Mouse (Mus musculus) stomach, postnatal 0 days (tissue): ENCODE results near the gene Lrrc57.

Experiments used
- CTCF ChIP-seq: IDR thresholded peaks from 2 replicates; pipeline ENCODE4 v1.5.1; 2016; ENCODE audit warnings: antibody characterized with exemption, low read depth, mild to moderate bottlenecking, moderate library complexity
- EP300 ChIP-seq: optimal IDR thresholded peaks from 2 replicates; pipeline ENCODE3; 2016; ENCODE audit warnings: antibody characterized with exemption

DNA sequence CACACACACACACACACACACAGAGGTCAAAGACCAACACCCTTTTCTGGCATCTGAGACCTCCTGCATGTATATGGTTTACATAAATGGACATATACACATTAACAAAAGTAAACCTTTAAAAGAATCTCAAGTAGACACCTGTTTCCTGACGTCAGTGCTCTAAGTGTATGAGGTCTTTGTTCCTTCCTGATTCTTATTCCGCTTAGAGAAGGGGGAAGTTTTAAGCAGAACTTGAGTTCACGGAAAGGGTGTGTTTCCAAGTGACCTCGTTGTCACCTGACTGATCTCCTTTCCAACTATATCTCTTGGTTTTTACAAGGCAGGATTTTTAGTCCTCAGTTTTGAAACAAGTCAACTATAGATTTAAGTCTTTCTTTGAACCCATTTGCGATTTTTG, 31.0 kb downstream of the Lrrc57 start:
- no peak for TF ChIP-seq CTCF
- no peak for TF ChIP-seq EP300
